Mouse (Mus musculus) limb, embryonic 10.5 days (tissue): ENCODE results near the gene Sp1. TPM values are rescaled to one million over a fixed set of nuclear protein-coding genes. Genes with fewer than 3 reads are reported as not detected.

Experiments
- DNase-seq: peaks from one replicate; pipeline ENCODE4 v3.0.0-alpha.2; 2017; ENCODE audit warnings: low spot score
- H3K27ac ChIP-seq: fragments of 300-500 bp; sonication (generic); 2 replicates; pipeline ENCODE4 v1.5.1; 2016; ENCODE audit warnings: mild to moderate bottlenecking
- H3K27me3 ChIP-seq: fragments of 300-500 bp; sonication (generic); 2 replicates; pipeline ENCODE4 v1.6.1; 2016; ENCODE audit warnings: low read depth, mild to moderate bottlenecking; ENCODE audit not compliant: poor library complexity, severe bottlenecking
- H3K36me3 ChIP-seq: fragments of 300-500 bp; sonication (generic); 2 replicates; pipeline ENCODE4 v1.6.1; 2016; ENCODE audit warnings: mild to moderate bottlenecking, moderate library complexity
- H3K4me1 ChIP-seq: fragments of 300-500 bp; sonication (generic); 2 replicates; pipeline ENCODE4 v1.6.1; 2016
- H3K4me3 ChIP-seq: fragments of 300-500 bp; sonication (generic); 2 replicates; pipeline ENCODE4 v1.5.1; 2016; ENCODE audit warnings: mild to moderate bottlenecking, moderate library complexity
- H3K9me3 ChIP-seq: fragments of 300-500 bp; sonication (generic); replicated peaks from 2 replicates; pipeline ENCODE4 v1.6.1; 2016; ENCODE audit warnings: mild to moderate bottlenecking
- WGBS: fragments of 180-500 bp; shearing (Covaris S2); methylation state at CpG from one replicate; pipeline ENCODE4 v1.1.7; 2016; 5-methylcytosine and 5-hydroxymethylcytosine counted together
- polyA plus RNA-seq: library from polyadenylated mRNA; unstranded; fragments of >200 nt; fragmentation: Nextera tagmentation; extraction: Ambion mirVana; gene quantifications from 2 replicates; pipeline ENCODE4 v1.2.1, GENCODE M21; 2016

Sp1 gene
- polyA plus RNA-seq, 1 experiment from 2014 or later = 9.8 TPM

- WGBS = under 1% methylated on average over 19 of the region's 19 CpGs
- Histone ChIP-seq H3K4me1 (peaks cover 24% of the 10 kb centered on the region), H3K36me3 (peaks cover 11% of the 10 kb centered on the region), H3K27ac (0 out of 2 replicates have a peak within 1 kb of the TSS, but pooled peaks have one; percentile 66), H3K4me3 (peak within 1 kb of the TSS; percentile 56), H3K9me3 (no peaks in the 10 kb centered on the region), H3K27me3 (no peaks in the 10 kb centered on the region)
- DNase-seq = peak; percentile 83
These were observed 53.0 kb downstream of the Sp1 start, which contains the start of gene Prr13 for GRCm38 (mm10) chr15:102458904-102459317. TSS of gene Prr13 (plus strand) at chr15:102459028.

- Histone ChIP-seq H3K27ac (0 out of 2 replicates have a peak overlapping the region, but pooled peaks have one; percentile 66), H3K27me3 (no peaks in the 10 kb centered on the region), H3K9me3 (no peaks in the 10 kb centered on the region), H3K4me1 (peaks cover 24% of the 10 kb centered on the region), H3K36me3 (peaks cover 11% of the 10 kb centered on the region), H3K4me3 (peak overlapping the region; percentile 56)
- WGBS = 37% methylated on average over 6 of the region's 6 CpGs
- no peak for DNase-seq
These were observed 53.4 kb downstream of the Sp1 start for GRCm38 (mm10) chr15:102459381-102459780.

- Histone ChIP-seq H3K27ac (no peak overlapping the region), H3K4me3 (0 out of 2 replicates have a peak overlapping the region, but pooled peaks have one; percentile 56), H3K36me3 (peaks cover 11% of the 10 kb centered on the region), H3K27me3 (no peaks in the 10 kb centered on the region), H3K9me3 (no peaks in the 10 kb centered on the region), H3K4me1 (peaks cover 24% of the 10 kb centered on the region)
- 70% methylated on average over 5 of the region's 5 CpGs for WGBS
- DNase-seq = no peak
These were observed 53.9 kb downstream of the Sp1 start for GRCm38 (mm10) chr15:102459847-102460246.

DNA sequence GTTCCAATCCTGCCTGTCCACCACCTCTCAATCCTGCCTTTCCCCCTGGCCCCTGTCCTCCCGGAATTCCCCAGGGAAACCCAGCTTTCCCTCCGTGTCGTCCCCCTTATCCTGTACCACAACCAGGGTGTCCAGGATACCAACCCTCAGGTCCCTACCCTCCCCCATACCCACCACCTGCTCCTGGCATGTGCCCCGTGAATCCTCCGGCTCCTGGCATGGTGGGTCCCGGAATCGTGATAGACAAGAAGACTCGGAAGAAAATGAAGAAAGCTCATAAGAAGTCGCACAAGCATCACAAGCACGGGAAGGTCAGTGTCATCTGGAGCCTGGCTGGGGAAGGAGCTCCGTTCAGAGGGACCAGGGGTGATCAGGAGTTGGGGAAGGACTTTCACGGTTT is 54.5 kb downstream of the Sp1 start:
- H3K27ac ChIP-seq = no peak overlapping the region
- no peaks in the 10 kb centered on the region for H3K9me3 ChIP-seq
- peaks cover 11% of the 10 kb centered on the region for H3K36me3 ChIP-seq
- peaks cover 24% of the 10 kb centered on the region for H3K4me1 ChIP-seq
- 0 out of 2 replicates have a peak overlapping the region, but pooled peaks have one; percentile 20 for H3K4me3 ChIP-seq
- WGBS = 83% methylated on average over 12 of the region's 12 CpGs
- no peaks in the 10 kb centered on the region for H3K27me3 ChIP-seq
- no peak for DNase-seq

GRCm38 (mm10) chr15:102460971-102461370 is 55.0 kb downstream of the Sp1 start:
- 79% methylated on average over 4 of the region's 4 CpGs for WGBS
- H3K4me1 ChIP-seq = peaks cover 24% of the 10 kb centered on the region
- H3K27ac ChIP-seq = no peak overlapping the region
- no peaks in the 10 kb centered on the region for H3K27me3 ChIP-seq
- peaks cover 11% of the 10 kb centered on the region for H3K36me3 ChIP-seq
- no peak for DNase-seq
- no peaks in the 10 kb centered on the region for H3K9me3 ChIP-seq
- H3K4me3 ChIP-seq = no peak overlapping the region; the same call in 1 of the 2 replicates

GRCm38 (mm10) chr15:102461430-102462075 is 55.6 kb downstream of the Sp1 start:
- H3K4me1 ChIP-seq = peaks cover 24% of the 10 kb centered on the region
- no peak for DNase-seq
- no peaks in the 10 kb centered on the region for H3K27me3 ChIP-seq
- H3K9me3 ChIP-seq = no peaks in the 10 kb centered on the region
- H3K36me3 ChIP-seq = peaks cover 11% of the 10 kb centered on the region
- H3K27ac ChIP-seq = no peak overlapping the region
- H3K4me3 ChIP-seq = no peak overlapping the region; the same call in 1 of the 2 replicates
- 79% methylated on average over 9 of the region's 9 CpGs for WGBS

DNA sequence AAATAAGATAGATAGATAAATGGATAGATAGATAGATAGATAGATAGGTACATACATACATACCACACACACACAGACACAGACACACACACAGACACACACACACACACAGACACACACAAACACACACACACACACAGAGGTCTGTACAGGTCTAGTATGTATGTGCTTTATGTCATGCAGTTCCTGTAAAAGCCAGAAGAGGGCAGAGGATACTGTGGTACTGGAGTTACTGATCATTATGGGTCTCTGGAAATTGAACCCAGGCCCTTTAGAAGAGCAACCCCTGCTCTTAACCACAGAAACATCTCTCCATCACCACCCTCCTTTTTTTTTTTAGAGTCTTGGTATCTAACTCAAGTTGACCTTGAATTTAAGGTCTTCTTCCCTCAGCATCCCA is 57.7 kb downstream of the Sp1 start:
- no peaks in the 10 kb centered on the region for H3K9me3 ChIP-seq
- H3K27ac ChIP-seq = no peak overlapping the region
- H3K27me3 ChIP-seq = no peaks in the 10 kb centered on the region
- H3K4me3 ChIP-seq = no peak overlapping the region
- H3K36me3 ChIP-seq = peaks cover 13% of the 10 kb centered on the region
- peaks cover 21% of the 10 kb centered on the region for H3K4me1 ChIP-seq
- DNase-seq = no peak

- Histone ChIP-seq H3K27me3 (no peaks in the 10 kb centered on the region), H3K36me3 (peaks cover 18% of the 10 kb centered on the region), H3K9me3 (no peaks in the 10 kb centered on the region), H3K4me3 (no peak overlapping the region), H3K27ac (no peak overlapping the region), H3K4me1 (peaks cover 13% of the 10 kb centered on the region)
- WGBS = 95% methylated on average over 9 of the region's 9 CpGs
- DNase-seq = no peak
These were observed 62.9 kb downstream of the Sp1 start for GRCm38 (mm10) chr15:102468675-102469370.

DNA sequence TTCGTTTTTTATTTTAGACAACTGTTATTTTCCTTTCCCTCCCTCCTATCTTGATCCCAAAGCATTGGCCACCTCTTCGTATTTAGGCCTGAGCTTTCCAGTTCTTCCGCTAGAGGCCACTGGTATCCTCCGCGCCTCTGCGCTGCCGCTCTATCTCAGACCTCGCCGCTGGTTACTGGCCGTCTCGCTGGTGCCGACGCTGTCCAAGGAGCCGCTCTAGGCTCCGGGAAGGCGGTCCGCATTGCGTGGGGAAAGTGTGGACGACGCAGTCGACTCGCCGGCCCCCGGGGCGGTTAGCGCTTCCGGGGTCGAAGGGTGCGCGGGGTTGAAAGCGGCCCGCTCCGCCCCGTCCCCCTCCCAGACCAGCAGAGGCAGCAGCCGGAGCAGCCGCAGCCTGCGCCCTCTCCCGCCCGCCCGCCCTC is 64.3 kb downstream of the Sp1 start, which contains the start of gene Pcbp2:
Gene Pcbp2 (plus strand): TSS at position 357 of the 422 bp plus-strand sequence.
- H3K36me3 ChIP-seq = peaks cover 31% of the 10 kb centered on the region
- no peaks in the 10 kb centered on the region for H3K9me3 ChIP-seq
- WGBS = under 1% methylated on average over 36 of the region's 40 CpGs
- no peaks in the 10 kb centered on the region for H3K27me3 ChIP-seq
- H3K4me1 ChIP-seq = peaks cover 13% of the 10 kb centered on the region
- H3K4me3 ChIP-seq = peak within 1 kb of the TSS; percentile 95
- peak; percentile 97 for DNase-seq
- peak within 1 kb of the TSS; percentile 99 for H3K27ac ChIP-seq

- Histone ChIP-seq H3K36me3 (peaks cover 37% of the 10 kb centered on the region), H3K9me3 (no peaks in the 10 kb centered on the region), H3K27me3 (no peaks in the 10 kb centered on the region), H3K4me1 (peaks cover 13% of the 10 kb centered on the region), H3K27ac (peak overlapping the region; percentile 99), H3K4me3 (peak overlapping the region; percentile 95)
- peak; percentile 88 for DNase-seq
- WGBS = under 1% methylated on average over 45 of the region's 67 CpGs
These were observed 64.8 kb downstream of the Sp1 start for GRCm38 (mm10) chr15:102470605-102471294.

- Histone ChIP-seq H3K4me1 (peaks cover 13% of the 10 kb centered on the region), H3K4me3 (peak overlapping the region; percentile 95), H3K27ac (peak overlapping the region; percentile 99), H3K27me3 (no peaks in the 10 kb centered on the region), H3K9me3 (no peaks in the 10 kb centered on the region), H3K36me3 (peaks cover 42% of the 10 kb centered on the region)
- under 1% methylated on average over 10 of the region's 10 CpGs for WGBS
- no peak for DNase-seq
These were observed 65.3 kb downstream of the Sp1 start for GRCm38 (mm10) chr15:102471295-102471645.

GRCm38 (mm10) chr15:102471727-102472126 is 65.8 kb downstream of the Sp1 start:
- Histone ChIP-seq H3K27me3 (no peaks in the 10 kb centered on the region), H3K36me3 (peaks cover 47% of the 10 kb centered on the region), H3K4me3 (peak overlapping the region; percentile 95), H3K27ac (no peak overlapping the region), H3K9me3 (no peaks in the 10 kb centered on the region), H3K4me1 (peaks cover 13% of the 10 kb centered on the region)
- DNase-seq = no peak

- H3K4me1 ChIP-seq = peaks cover 13% of the 10 kb centered on the region
These were observed 67.3 kb downstream of the Sp1 start for GRCm38 (mm10) chr15:102473246-102473645.

More at GRCm38 (mm10) chr15:102473246-102473645, 67.3 kb downstream of the Sp1 start:
- H3K27me3 ChIP-seq = no peaks in the 10 kb centered on the region
- H3K27ac ChIP-seq = no peak overlapping the region
- H3K4me3 ChIP-seq = no peak overlapping the region
- peaks cover 62% of the 10 kb centered on the region for H3K36me3 ChIP-seq
- 85% methylated on average over 2 of the region's 2 CpGs for WGBS
- DNase-seq = no peak
- H3K9me3 ChIP-seq = no peaks in the 10 kb centered on the region
